Mouse (Mus musculus) E14TG2a.4 (cell line): Measurements from ENCODE around the gene Rps17.

Experiments
- CTCF ChIP-seq: conservative IDR thresholded peaks from 2 replicates; pipeline ENCODE4 v1.5.1; 2014; ENCODE audit warnings: low read length
- NANOG ChIP-seq: IDR thresholded peaks from 2 replicates; pipeline ENCODE4 v1.6.1; 2014; ENCODE audit warnings: borderline replicate concordance, low read length, mixed read lengths
- POU5F1 ChIP-seq: IDR thresholded peaks from 2 replicates; pipeline ENCODE4 v1.6.1; 2014; ENCODE audit warnings: low read length, borderline replicate concordance

DNA sequence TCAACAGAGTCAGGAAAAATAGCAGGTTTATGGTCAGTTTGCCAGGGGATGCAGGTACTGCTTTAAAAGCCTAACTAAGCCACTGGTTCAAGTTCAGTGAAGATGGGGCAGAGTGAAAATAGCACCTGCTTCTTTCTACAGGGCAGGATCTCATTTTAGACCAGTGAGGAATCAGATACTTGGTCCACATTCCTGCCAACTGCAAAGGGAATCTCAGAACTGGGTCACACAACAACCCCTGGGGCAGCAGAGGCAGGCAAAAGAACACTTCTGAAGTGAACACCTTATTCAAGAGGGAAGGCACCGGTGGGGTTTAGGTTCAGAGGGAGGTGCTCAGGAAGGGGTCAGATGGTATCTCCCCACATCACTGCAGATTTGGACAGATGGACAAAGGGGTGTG is 11.3 kb upstream of the Rps17 start:
- no peak for TF ChIP-seq CTCF
- no peak for TF ChIP-seq POU5F1
- no peak for TF ChIP-seq NANOG
